Mouse (Mus musculus): Measurements from ENCODE around the gene Slc12a9. TPM values are rescaled to one million over a fixed set of nuclear protein-coding genes. Genes with fewer than 3 reads are reported as not detected.
"Not testable (repeated sequence)": the region's sequence is repeated elsewhere in the genome, so short reads cannot be mapped to it uniquely, and the experiment has no call there.

The Slc12a9 gene
- total and polyA plus RNA-seq, 3 experiments: 7.3 to 30.4 (median 12.4) TPM

DNA sequence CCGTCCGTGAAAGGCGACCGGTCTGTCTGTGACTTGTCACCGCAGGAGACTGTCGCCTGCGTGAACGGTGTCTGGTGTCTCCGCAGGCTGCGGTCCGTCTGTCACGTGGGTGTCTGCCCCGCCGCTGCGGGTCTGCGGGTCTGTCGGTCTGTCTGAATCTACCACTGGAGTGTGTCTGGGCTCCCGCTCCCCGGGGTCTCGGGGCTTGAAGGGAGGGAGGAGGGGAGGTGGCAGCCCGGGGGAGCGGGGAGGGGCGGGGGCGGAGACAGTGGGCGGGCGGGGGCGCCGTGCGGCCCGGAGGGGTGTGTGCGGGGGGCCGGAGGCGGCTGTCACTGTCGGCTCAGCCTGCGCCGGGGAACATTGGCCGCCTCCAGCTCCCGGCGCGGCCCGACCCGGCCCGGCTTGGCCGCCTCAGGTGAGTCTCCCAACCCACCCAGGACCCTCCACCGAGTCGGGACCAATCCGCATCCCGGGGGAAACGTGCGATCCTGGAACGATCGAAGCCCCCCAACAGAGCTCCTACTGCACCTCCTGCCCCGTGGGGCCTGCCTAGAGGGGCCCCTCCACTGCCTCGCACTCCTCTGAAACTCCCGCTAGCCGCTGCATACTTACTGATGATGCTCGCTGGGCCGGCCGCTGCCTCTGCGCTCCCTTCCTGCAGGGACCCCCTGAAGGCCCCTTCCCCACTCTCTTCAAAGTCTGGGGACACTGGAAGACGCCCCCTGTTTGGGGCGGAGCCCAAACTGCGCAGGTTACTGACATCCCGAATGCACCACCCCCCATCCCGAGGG, 45.2 kb downstream of the Slc12a9 start:
- no peak for DNase-seq

- DNase-seq: no peak
Measured at GRCm38 (mm10) chr5:137287032-137287952, 46.1 kb downstream of the Slc12a9 start, which contains the start of gene Ache. Gene Ache (plus strand): TSS chr5:137287519.

DNA sequence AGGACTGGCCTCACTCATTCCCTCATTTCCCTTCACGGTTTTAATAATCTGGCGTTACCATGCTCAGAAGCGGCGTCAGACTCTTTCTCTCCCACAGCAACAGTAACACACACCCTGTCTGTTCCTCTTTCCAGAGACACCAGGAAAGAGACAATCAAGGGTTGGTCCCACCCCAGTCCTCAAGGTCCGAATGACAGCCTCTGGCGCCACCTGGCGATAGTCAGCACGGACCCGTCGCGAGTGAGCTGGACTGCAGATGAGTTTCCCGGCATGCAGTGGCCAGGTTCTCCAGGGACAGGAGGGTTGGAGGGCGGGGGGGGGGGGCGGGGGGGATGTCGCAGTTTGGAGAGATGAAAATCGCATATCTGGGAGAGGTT, 46.8 kb downstream of the Slc12a9 start:
- DNase-seq: peak; percentile 87

DNA sequence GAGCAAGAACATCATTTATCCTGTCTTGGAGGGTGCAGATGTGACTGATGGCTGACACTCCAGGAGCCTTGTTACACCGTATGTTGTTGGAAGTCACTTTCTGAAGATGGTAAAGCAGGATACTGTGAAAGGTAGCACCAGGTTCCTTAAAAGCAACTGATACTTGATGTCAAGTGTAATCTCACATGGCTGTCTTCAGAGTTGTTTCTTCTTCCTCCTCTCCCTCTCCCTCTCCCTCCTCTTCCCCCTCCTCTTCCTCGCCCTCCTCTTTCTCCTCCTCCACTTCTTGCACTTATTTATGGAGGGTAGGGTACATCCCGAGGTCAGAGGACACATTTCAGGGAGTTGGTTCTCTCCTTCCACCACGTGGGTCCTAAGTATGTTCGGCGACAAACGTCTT, 47.4 kb downstream of the Slc12a9 start:
- DNase-seq: no peak

- no peak for DNase-seq
Measured at GRCm38 (mm10) chr5:137285045-137285444, 48.4 kb downstream of the Slc12a9 start.

DNA sequence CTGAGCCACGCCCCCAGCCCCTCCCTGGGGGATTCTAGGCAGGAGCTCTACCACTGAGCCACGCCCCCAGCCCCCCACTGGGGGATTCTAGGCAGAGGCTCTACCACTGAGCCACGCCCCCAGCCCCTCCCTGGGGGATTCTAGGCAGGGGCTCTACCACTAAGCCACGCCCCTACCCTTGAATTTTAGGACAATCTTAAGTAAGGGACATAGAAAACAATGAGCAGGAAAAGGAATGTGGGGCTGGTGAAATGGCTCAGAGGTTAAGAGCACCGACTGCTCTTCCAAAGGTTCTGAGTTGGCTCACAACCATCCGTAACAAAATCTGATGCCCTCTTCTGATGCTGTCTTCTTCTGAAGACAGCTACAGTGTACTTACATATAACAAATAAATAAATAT, 49.0 kb downstream of the Slc12a9 start:
- DNase-seq: not testable (repeated sequence)

DNA sequence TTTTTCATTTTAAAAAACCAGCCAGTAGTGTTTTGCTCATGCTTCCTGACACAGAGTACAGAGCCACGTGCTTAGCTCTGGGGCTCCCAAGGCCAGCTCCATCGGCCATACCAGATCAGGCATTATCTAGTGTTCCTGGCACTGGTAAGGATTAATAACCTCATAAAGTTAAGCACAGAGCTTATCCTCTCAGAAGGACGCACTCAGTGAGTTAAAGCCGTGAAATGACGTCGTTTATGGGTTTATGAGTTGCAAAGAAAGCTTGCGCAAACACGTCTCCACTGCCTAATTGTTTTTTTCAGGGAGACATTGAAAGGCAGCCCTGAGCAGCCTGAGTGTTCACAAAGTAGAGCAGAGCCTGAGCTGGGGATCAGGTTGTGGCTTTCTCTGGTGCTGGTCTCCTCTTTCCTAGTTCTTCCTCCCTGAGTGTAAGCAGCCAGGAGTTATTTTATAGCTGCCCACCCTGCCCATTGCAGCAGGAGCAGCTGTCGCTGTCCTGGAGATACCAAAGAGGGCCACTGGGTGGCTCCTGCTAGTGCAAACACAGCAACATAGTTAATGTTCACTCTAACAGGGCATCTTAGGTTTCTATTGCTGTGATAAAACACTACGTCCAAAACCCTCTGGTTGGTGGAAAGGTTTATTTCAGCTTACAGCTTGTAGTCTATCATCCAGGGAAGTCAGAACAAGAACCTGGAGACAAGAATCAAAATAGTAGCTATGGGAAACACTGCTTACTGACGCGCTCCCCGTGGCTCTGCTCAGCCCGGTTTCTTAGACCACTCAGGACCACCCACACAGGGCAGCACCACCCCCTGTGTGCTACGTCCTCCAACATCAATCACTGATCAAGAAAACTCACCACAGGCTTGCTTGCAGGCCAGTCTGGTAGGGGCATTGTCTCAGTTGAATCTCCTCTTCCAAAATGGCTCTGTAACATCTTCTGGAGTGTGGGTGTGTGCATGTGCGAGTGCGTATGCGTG, 55.7 kb downstream of the Slc12a9 start:
- no peak for DNase-seq

- DNase-seq: no peak
Measured at GRCm38 (mm10) chr5:137268131-137268910, 65.1 kb downstream of the Slc12a9 start.

DNA sequence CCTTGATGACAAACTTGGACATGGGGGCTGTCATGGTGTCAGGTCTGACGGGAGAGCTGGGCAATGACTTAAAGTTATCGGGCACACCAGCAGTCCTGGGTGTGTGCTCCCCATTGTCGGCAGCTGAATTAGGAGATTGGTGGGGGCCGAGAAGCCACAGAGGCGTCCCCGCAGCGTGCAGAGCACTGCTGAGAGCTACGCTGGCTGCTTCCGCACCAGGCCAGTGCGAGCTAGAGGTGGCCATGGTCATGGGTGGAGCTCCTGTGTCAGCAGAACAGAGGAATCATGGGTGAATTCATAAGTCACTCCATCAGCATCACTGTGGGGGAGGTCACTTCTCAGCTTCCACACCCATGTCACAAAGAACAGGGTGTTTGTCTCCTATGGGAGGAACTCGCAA, 68.6 kb downstream of the Slc12a9 start:
- DNase-seq: no peak

Small RNAs within 50 kb of the gene (microRNA-seq; reads per million reads assigned to microRNA genes)
- gene Mir7036 (0.41 to 0.88 reads per million in 2 experiments), gene Mir8116 (0 to 0.22 reads per million in 2 experiments)

Other genes starting within 250 kb of the Slc12a9 start
- 10 to 100 TPM; 37.1 to 47.0 TPM for gene Trim56, start 217.4 kb downstream of the Slc12a9 start, total RNA-seq (2021)
- 13.3 and 19.6 TPM in 2 replicates for gene Trim56, start 217.4 kb downstream of the Slc12a9 start, polyA plus RNA-seq (2012; rRNA removed)
- not detected for gene Muc3, start 184.3 kb downstream of the Slc12a9 start, total RNA-seq (2021)
- gene Muc3, start 184.3 kb downstream of the Slc12a9 start, polyA plus RNA-seq (2012; rRNA removed): not detected in 2 replicates
- under 1 TPM in 1 of 2 experiments, not detected in 1; 0.14 TPM for gene Muc3a, start 121.2 kb downstream of the Slc12a9 start, total RNA-seq (2021)
- gene Muc3a, start 121.2 kb downstream of the Slc12a9 start, polyA plus RNA-seq (2012; rRNA removed): 0.30 and 0.63 TPM in 2 replicates
- gene Ache, start 46.1 kb downstream of the Slc12a9 start, total RNA-seq (2021): 10 to 100 TPM in 1 of 2 experiments, 1 to 10 TPM in 1; 5.8 to 12.0 TPM
- 11.0 and 18.0 TPM in 2 replicates for gene Ache, start 46.1 kb downstream of the Slc12a9 start, polyA plus RNA-seq (2012; rRNA removed)
- gene Ufsp1, start 39.0 kb downstream of the Slc12a9 start, total RNA-seq (2021): 10 to 100 TPM in 1 of 2 experiments, 1 to 10 TPM in 1; 9.6 to 15.3 TPM
- 29.8 and 37.9 TPM in 2 replicates for gene Ufsp1, start 39.0 kb downstream of the Slc12a9 start, polyA plus RNA-seq (2012; rRNA removed)
- 100 to 1,000 TPM; 135 to 172 TPM for gene Srrt, start 25.9 kb downstream of the Slc12a9 start, total RNA-seq (2021)
- gene Srrt, start 25.9 kb downstream of the Slc12a9 start, polyA plus RNA-seq (2012; rRNA removed): 138 and 150 TPM in 2 replicates
- gene Trip6, start 19.2 kb downstream of the Slc12a9 start, total RNA-seq (2021): 10 to 100 TPM; 28.3 to 41.4 TPM
- 108 TPM in 2 replicates for gene Trip6, start 19.2 kb downstream of the Slc12a9 start, polyA plus RNA-seq (2012; rRNA removed)
- gene Ephb4, start 16.5 kb upstream of the Slc12a9 start, total RNA-seq (2021): 10 to 100 TPM; 44.3 to 68.9 TPM
- gene Ephb4, start 16.5 kb upstream of the Slc12a9 start, polyA plus RNA-seq (2012; rRNA removed): 54.6 and 59.9 TPM in 2 replicates
- not detected for gene Zan, start 143.5 kb upstream of the Slc12a9 start, total RNA-seq (2021)
- gene Zan, start 143.5 kb upstream of the Slc12a9 start, polyA plus RNA-seq (2012; rRNA removed): 0.01 TPM in 2 replicates
- 10 to 100 TPM; 23.0 to 31.7 TPM for gene Pop7, start 168.9 kb upstream of the Slc12a9 start, total RNA-seq (2021)
- gene Pop7, start 168.9 kb upstream of the Slc12a9 start, polyA plus RNA-seq (2012; rRNA removed): 46.9 and 48.7 TPM in 2 replicates
- gene Gigyf1, start 185.0 kb upstream of the Slc12a9 start, total RNA-seq (2021): 10 to 100 TPM; 25.4 to 31.0 TPM
- 37.1 and 38.0 TPM in 2 replicates for gene Gigyf1, start 185.0 kb upstream of the Slc12a9 start, polyA plus RNA-seq (2012; rRNA removed)
- gene Epo, start 199.6 kb upstream of the Slc12a9 start, total RNA-seq (2021): not detected
- gene Epo, start 199.6 kb upstream of the Slc12a9 start, polyA plus RNA-seq (2012; rRNA removed): not detected in 2 replicates
- gene Gnb2, start 199.9 kb upstream of the Slc12a9 start, total RNA-seq (2021): 100 to 1,000 TPM; 553 to 611 TPM
- 1,578 and 1,712 TPM in 2 replicates for gene Gnb2, start 199.9 kb upstream of the Slc12a9 start, polyA plus RNA-seq (2012; rRNA removed)
- gene Actl6b, start 219.9 kb upstream of the Slc12a9 start, total RNA-seq (2021): 1 to 10 TPM; 2.8 to 5.2 TPM
- gene Actl6b, start 219.9 kb upstream of the Slc12a9 start, polyA plus RNA-seq (2012; rRNA removed): 6.0 and 10.0 TPM in 2 replicates
- gene Tfr2, start 236.2 kb upstream of the Slc12a9 start, total RNA-seq (2021): 1 to 10 TPM; 1.1 to 1.9 TPM
- 1.9 and 2.4 TPM in 2 replicates for gene Tfr2, start 236.2 kb upstream of the Slc12a9 start, polyA plus RNA-seq (2012; rRNA removed)